Mouse (Mus musculus) lung, postnatal 36 days (tissue): ENCODE measurements around the gene Jmjd8.

Experiments
- DNase-seq: peaks from one replicate; pipeline ENCODE4 v3.0.0; 2022; ENCODE audit warnings: mixed read lengths

The Jmjd8 gene

DNA sequence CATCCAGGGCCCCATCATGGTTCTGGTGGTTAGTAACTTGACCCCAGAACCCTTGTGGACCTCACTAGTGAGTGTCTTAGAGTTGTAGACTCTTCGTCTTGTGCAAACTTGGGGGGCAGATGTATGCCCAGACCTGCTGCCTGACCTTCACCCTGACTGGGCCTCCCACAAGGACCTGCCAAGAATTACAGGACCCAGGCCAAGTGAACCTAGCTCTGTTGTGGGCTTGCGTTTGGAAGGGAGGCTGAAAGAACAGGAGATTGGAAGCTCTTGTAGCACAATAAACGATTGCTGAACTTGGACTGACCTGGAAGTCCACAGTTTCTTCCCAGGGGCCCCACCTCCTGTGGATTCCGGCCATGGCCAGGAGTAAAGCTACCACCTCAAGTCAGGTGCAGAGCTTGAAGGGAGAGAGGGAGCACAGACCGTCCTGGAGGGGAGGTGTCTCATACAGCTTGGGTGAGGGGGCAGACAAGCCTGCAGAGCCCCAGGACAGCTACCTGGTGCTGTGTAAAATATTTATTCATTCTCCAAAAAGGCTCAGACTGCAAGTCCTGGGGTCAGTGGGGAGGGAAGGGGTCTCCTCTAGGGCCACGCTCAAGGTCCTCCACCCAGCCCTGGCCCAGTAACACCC is 5.4 kb downstream of the Jmjd8 start:
- peak; percentile 23 for DNase-seq

GRCm38 (mm10) chr17:25834595-25835222 is 6.0 kb downstream of the Jmjd8 start:
- DNase-seq, result no peak

DNA sequence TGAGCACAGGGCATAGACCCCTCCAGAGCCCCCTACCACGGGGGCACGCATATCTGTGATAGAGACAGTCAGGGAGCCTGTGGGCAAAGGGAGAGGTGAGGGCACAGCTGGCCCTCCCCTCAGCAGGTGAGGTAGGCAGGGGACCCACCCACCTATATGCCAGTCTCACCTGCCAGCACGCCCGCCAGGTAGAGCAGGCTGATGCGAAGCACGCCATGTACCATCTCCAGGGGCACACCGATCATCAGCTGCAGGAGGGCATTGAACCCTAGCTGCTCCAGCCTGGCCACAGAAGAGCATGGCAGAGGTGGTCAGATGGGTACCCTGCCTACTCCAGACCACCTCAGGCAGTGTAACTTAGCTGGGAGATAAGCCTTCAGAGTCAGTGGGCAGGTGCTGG is 6.6 kb downstream of the Jmjd8 start:
- no peak for DNase-seq

DNA sequence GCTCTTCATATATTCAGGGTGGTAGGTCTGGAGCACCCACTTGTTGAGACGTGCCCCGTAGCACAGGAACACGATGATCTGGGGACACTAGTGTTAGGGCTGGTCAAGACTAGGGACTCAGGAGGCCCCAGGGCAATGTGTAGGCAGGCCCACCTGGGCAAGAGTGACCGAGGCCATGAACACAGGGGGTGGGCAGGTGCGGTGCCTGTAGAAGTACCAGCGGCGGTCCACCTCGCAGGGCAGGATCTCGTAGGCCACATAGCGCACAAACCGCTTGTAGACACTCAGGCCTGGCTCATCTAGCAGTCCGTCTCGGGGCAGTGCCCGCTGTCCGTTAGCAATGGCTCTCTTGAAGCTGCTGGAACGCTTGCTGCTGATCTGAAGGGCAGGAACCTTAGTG is 7.1 kb downstream of the Jmjd8 start:
- DNase-seq, result no peak

- no peak for DNase-seq
These were observed 7.9 kb downstream of the Jmjd8 start for GRCm38 (mm10) chr17:25836397-25837075.

- DNase-seq, result peak; percentile 61
These were observed 8.4 kb downstream of the Jmjd8 start, which contains the start of gene Rhbdl1 for GRCm38 (mm10) chr17:25837076-25837410. Gene Rhbdl1 (minus strand): TSS chr17:25837295.

DNA sequence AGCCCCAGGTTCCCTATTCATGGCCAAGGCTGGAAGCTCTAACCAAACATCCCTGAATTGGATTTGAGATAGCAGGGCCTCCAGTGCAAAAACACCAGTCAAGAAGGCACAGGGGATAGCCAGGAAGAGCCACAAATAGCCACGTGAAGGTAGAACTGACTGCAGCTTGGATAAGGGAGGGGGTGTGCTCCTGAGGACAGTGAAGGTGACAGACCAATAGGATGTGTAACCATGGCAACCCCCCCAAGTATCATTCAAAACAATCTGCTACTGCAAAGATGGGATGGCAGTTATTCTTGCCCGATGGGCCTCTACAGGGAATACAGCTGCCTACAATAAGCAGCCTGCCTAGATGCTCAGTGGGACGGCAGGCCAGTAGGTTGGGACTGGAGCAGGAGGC is 8.9 kb downstream of the Jmjd8 start:
- DNase-seq, result no peak

- no peak for DNase-seq
These were observed 10.2 kb downstream of the Jmjd8 start for GRCm38 (mm10) chr17:25838904-25839303.

GRCm38 (mm10) chr17:25839455-25840235 is 11.0 kb downstream of the Jmjd8 start:
- no peak for DNase-seq

GRCm38 (mm10) chr17:25840519-25840918 is 11.9 kb downstream of the Jmjd8 start:
- DNase-seq, result no peak

- no peak for DNase-seq
These were observed 12.6 kb downstream of the Jmjd8 start, which contains the start of gene Gm20683 for GRCm38 (mm10) chr17:25841117-25841880. Gene Gm20683 (minus strand): TSS chr17:25841763.

DNA sequence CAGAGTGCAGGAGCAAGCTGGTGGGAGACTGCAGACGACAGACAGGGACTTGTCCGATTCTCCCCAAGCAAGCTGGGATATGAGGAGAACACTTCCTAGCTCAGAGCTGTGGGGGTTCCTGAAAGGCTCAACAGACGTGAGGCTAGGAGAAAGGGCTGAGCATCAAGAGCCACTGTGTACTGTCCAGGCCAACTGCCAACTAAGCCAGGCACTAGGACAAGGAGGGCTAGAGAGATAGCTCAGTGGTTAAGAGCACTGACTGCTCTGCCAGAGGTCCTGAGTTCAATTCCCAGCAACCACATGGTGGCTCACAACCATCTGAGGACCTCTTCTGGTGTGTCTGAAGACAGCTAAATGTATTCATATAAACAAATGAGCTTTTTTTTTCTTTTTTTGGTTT is 13.8 kb downstream of the Jmjd8 start:
- DNase-seq, result no peak

- DNase-seq, result no peak
These were observed 14.5 kb downstream of the Jmjd8 start for GRCm38 (mm10) chr17:25843122-25843521.

GRCm38 (mm10) chr17:25843636-25844395 is 15.1 kb downstream of the Jmjd8 start:
- no peak for DNase-seq

DNA sequence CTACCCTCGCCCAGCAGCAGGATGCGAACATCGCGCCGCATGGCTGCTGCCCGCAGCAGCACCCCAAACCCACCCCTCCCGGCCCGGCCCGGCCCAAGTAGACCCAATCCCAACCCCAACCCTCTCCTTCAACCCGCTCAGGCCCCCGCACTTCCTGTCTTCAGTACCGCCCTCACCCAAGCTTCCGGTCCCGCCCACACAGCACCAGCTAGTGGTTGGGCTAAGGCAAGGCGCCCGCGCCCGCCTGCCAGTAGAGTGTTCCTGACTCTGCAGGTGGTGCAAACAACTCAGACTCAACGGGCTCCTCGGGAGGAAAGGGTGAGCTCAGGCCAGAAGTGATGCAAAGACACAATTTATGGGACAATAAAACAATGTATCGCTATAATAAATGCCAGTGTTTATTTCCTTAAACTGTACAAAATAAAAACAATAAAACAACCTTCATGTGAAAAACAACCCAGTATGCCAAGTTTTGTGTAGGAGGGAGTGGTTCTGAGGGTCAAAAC is 15.8 kb downstream of the Jmjd8 start, which contains the start of gene Rhot2:
Gene Rhot2, minus strand, starts transcription at position 456 of the 506 bp plus-strand sequence.
- DNase-seq, result peak; percentile 98

GRCm38 (mm10) chr17:25860229-25860628 is 31.6 kb downstream of the Jmjd8 start:
- DNase-seq, result no peak

DNA sequence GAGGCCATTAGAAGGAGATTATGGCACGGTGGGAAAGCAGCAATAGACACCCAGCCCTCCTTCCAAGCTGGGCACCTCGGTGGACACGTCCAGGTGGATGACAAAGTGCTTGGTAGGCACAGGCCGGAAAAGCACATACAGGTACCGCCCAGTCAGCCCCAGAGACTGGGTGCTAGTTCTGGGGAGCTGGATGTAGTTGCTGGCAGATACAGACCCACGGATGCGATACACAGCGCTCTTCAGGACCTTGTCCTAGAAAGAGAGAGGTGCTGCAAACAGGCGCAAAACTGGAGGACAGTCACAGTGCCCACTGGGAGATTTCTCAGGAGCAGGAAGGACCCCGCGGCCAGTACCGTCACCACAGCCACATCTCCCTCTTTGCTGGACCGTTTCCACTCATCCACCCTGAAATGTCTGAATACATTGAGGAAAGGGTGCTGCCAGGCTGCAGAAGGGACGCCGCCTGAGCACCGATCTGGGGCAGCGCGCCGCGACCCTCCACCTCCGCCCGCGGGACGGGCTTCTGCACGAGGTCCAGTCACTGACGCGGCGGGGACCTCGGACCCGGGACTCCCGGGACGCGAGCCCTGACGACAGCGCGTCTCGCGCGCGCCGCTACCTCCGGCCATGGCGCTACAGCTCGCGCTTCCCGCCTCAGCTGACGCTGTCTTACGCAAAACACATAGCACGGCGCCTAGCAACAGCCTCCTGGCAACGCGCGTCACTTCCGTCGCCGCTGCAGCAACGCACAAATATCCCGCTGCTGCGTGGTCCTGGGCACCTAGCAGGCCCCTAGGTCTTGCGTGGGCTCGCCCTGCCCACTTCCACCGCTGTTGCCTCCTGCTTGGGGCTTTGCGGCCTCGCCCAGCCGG is 32.4 kb downstream of the Jmjd8 start, which contains the start of gene Wdr90:
Gene Wdr90, minus strand, starts transcription at position 670 of the 872 bp plus-strand sequence.
- DNase-seq, result peak; percentile 95

DNA sequence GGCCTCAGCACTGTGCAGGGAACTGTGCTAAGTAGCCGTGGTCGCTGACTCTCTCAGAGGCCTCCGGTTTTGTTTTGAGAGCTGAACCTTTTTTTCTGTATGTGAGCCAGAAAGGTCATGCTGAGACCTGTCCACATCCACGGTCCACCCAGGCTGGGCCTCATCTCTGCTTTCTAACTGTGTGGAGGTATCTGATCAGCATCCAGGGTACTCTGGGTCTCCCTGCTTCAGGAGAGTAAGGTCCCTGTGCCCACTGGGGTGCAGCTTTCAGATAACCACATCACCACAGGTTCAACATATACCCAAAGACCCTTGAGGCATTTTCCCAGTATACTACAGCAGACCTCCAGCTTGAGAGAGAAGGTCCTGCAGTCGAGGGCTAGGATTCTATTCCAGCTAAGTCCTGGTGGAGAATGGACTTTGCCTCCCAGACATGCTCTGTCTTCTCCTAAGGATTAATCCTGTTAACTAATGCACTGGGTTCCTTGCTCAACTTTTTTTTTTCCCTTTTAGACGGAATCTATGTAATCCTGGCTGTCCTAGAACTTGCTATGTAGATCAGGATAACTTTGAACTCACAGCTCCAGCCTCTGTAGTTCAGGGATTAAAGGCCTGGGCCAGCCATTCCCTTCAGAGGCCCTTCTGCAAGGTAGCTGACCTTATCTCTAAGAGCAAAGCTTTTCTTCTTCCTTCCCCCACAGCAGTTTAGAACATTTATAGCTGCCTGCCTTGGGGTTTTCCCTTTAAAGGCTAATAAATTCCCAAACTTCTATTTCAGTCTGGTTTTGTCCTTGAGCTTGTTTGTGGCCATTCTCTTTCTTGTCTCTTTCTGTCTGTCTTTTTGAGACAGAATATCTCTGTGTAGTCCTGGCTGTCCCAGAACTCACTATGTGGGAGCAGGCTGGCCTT is 33.3 kb downstream of the Jmjd8 start:
- DNase-seq, result no peak

DNA sequence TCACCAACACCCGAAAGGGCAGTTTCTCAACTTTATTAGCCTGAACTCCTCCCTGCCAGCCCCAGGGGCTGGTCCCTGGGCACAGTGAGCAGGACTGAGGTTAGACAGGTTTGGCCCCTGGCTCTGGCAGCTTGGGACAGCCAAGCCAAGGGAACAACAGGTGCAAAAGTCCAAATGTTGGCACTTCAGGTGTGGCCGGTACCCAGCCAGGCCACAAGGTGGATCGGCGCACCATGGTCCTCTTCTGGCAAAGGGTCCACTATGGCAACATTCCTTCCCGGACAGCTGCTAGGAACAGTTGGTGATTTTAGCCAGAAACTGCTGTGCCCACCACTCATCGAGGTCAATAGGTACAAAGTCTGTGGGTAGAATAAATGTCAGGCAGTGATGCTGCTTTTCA is 35.0 kb downstream of the Jmjd8 start:
- DNase-seq, result no peak
